In genomic region chr2:103600165-103600891, GRCm38 (mm10) we compare ENCODE assay signal across 8 mouse cellular contexts. TPM values are rescaled to one million over a fixed set of nuclear protein-coding genes. Genes with fewer than 3 reads are reported as not detected.
A peak's percentile ranks its signal among the peaks of the same experiment; 100 is the strongest.
DNase-seq lines count a peak whose midpoint lies in the region; ATAC-seq and TF ChIP-seq lines count a peak whose summit lies in the region.

No protein-coding gene starts in this region.

- ATAC-seq in embryonic facial prominence, embryonic 11.5 days (replicated peaks; ENCODE audit: insufficient number of reproducible peaks, low FRiP score, low TSS enrichment, low read depth), result peak; percentile 88
- no peak for ATAC-seq in neural tube, embryonic 14.5 days (ENCODE audit: low read depth)

- TF ChIP-seq EP300 in heart, adult 2 months (IDR thresholded peaks at IDR 0.05; ENCODE audit: insufficient read depth, low read depth, low read length), result 0 out of 2 replicates have a peak, but pooled peaks have one; percentile 51

- peak; percentile 97 for DNase-seq in heart, adult 11 months
- DNase-seq in heart, postnatal 25 days (ENCODE audit: low spot score), result no peak
- DNase-seq in embryonic facial prominence, embryonic 11.5 days (ENCODE audit: low spot score), result peak; percentile 92
- DNase-seq in heart, adult 2 months, result peak; percentile 47 to 68
- DNase-seq in kidney, adult 8-10 months, result peak; percentile 60 to 68
- peak; percentile 46 for DNase-seq in left cerebral cortex, postnatal 4 days
- DNase-seq in urinary bladder, postnatal 4 days (ENCODE audit: low spot score in 2 of 2), result no peak

- no peak overlapping the region for H3K9ac ChIP-seq in embryonic facial prominence, embryonic 11.5 days (replicated peaks; ENCODE audit: low read length)
- no peak overlapping the region for H3K9ac ChIP-seq in heart, adult 2 months (ENCODE audit: low read depth, low read length)
- no peak overlapping the region for H3K9ac ChIP-seq in neural tube, embryonic 14.5 days (replicated peaks; ENCODE audit: low read depth, low read length)

- no peak for TF ChIP-seq CTCF in heart, adult 2 months (IDR thresholded peaks at IDR 0.05)

- H3K27ac ChIP-seq in embryonic facial prominence, embryonic 11.5 days (replicated peaks; ENCODE audit: low read depth, low read length), result 0 out of 2 replicates have a peak overlapping the region, but pooled peaks have one; percentile 36
- H3K27ac ChIP-seq in heart, adult 2 months, result no peak overlapping the region
- peak overlapping the region; percentile 34; the same call in 1 of the 2 replicates for H3K27ac ChIP-seq in neural tube, embryonic 14.5 days (ENCODE audit: low read depth, low read length)

- WGBS in embryonic facial prominence, embryonic 11.5 days, result 28% methylated on average over 8 of the region's 8 CpGs
- WGBS in heart, adult 2 months, result 49% methylated on average over 8 of the region's 8 CpGs
- 51% methylated on average over 8 of the region's 8 CpGs for WGBS in neural tube, embryonic 14.5 days

- intact Hi-C loops in heart, postnatal 25 days (cut with DNase I), result loop anchor here (5.0 kb wide), 1 partner anchor 33 kb away; the partner anchor contains the start of gene Abtb2
- intact Hi-C loops in heart, adult 2 months (cut with DNase I), result loop anchor here (5.0 kb wide), 1 partner anchor 33 kb away; the partner anchor contains the start of gene Abtb2
- intact Hi-C loops in left cerebral cortex, postnatal 4 days (cut with DNase I), result no loop called here

- H3K36me3 ChIP-seq in embryonic facial prominence, embryonic 11.5 days (replicated peaks; ENCODE audit: control insufficient read depth, insufficient read depth, low read depth, low read length), result no peaks in the 10 kb centered on the region
- no peaks in the 10 kb centered on the region; the same call in 1 of the 2 replicates for H3K36me3 ChIP-seq in heart, adult 2 months (ENCODE audit: control insufficient read depth, insufficient read depth, low read length)
- H3K36me3 ChIP-seq in neural tube, embryonic 14.5 days (ENCODE audit: control insufficient read depth, insufficient read depth, low read length), result no peaks in the 10 kb centered on the region

- no peaks in the 10 kb centered on the region for H3K27me3 ChIP-seq in embryonic facial prominence, embryonic 11.5 days (ENCODE audit: control insufficient read depth, insufficient read depth, low read length)
- no peaks in the 10 kb centered on the region for H3K27me3 ChIP-seq in heart, adult 2 months (ENCODE audit: control insufficient read depth, insufficient read depth, low read length)
- H3K27me3 ChIP-seq in neural tube, embryonic 14.5 days (ENCODE audit: control insufficient read depth, insufficient read depth, low read length), result no peaks in the 10 kb centered on the region

- no peak overlapping the region for H3K4me2 ChIP-seq in embryonic facial prominence, embryonic 11.5 days (ENCODE audit: low read depth, low read length)
- H3K4me2 ChIP-seq in neural tube, embryonic 14.5 days (ENCODE audit: low read depth, low read length), result no peak overlapping the region

- TF ChIP-seq POLR2A in heart, adult 2 months (IDR thresholded peaks at IDR 0.05; ENCODE audit: insufficient read depth, low read depth, low read length), result no peak

- no peak overlapping the region for H3K4me3 ChIP-seq in embryonic facial prominence, embryonic 11.5 days (ENCODE audit: low read depth, low read length)
- no peak overlapping the region for H3K4me3 ChIP-seq in heart, adult 2 months
- no peak overlapping the region for H3K4me3 ChIP-seq in neural tube, embryonic 14.5 days (ENCODE audit: low read depth, low read length)

- H3K79me2 ChIP-seq in heart, adult 2 months (replicated peaks; ENCODE audit: control insufficient read depth, insufficient read depth, low read length), result no peaks in the 10 kb centered on the region; the same call in 1 of the 2 replicates

- peaks cover 12% of the 10 kb centered on the region for H3K4me1 ChIP-seq in embryonic facial prominence, embryonic 11.5 days (ENCODE audit: control insufficient read depth, insufficient read depth, low read length)
- H3K4me1 ChIP-seq in heart, adult 2 months (ENCODE audit: control insufficient read depth, insufficient read depth, low read length), result peaks cover 8% of the 10 kb centered on the region; the same call in 1 of the 2 replicates
- peaks cover 10% of the 10 kb centered on the region for H3K4me1 ChIP-seq in neural tube, embryonic 14.5 days (ENCODE audit: control insufficient read depth, insufficient read depth, low read length)

- no peaks in the 10 kb centered on the region for H3K9me3 ChIP-seq in embryonic facial prominence, embryonic 11.5 days (replicated peaks; ENCODE audit: control insufficient read depth, low read length)
- H3K9me3 ChIP-seq in neural tube, embryonic 14.5 days (ENCODE audit: control insufficient read depth, low read length), result no peaks in the 10 kb centered on the region

RNA-seq across cellular contexts. Expression of gene Abtb2, which starts 34.2 kb away (rescaled TPM):
- total RNA-seq in heart, postnatal 25 days (2021), result 10 to 100 TPM; 23.2 to 26.2 TPM
- 9.7 and 10.2 TPM in 2 replicates for polyA plus RNA-seq in embryonic facial prominence, embryonic 11.5 days (2014; fragmentation: Nextera tagmentation; extraction: Ambion mirVana)
- 10 to 100 TPM; 24.7 to 28.7 TPM for total RNA-seq in heart, adult 2 months (2021)
- polyA plus RNA-seq in heart, adult 2 months (2012; rRNA removed), result 23.0 and 27.1 TPM in 2 replicates
- total RNA-seq in left cerebral cortex, postnatal 4 days (2021), result 10 to 100 TPM in 1 of 2 experiments, 1 to 10 TPM in 1; 9.5 to 11.9 TPM
- 7.8 and 10.3 TPM in 2 replicates for polyA plus RNA-seq in neural tube, embryonic 14.5 days (2014; fragmentation: Nextera tagmentation; extraction: Ambion mirVana)

Comparison
In these comparisons a context has a peak if more than half of its experiments do, and no peak if none do; other contexts are left out.
1. DNase-seq: peak in heart, adult 11 months (single experiment), embryonic facial prominence, embryonic 11.5 days (single experiment), heart, adult 2 months (2 of 2), kidney, adult 8-10 months (2 of 2) and left cerebral cortex, postnatal 4 days (single experiment); none in heart, postnatal 25 days (single experiment) and urinary bladder, postnatal 4 days (0 of 2).